Mouse (Mus musculus) adrenal gland, postnatal 25 days (tissue): ENCODE measurements around the gene Rex1bd. TPM values are rescaled to one million over a fixed set of nuclear protein-coding genes. Genes with fewer than 3 reads are reported as not detected.

Source experiments
- DNase-seq: peaks from one replicate; pipeline ENCODE4 v3.0.0; 2021; ENCODE audit warnings: mixed read lengths
- long read RNA-seq: library from polyadenylated mRNA; stranded (forward); transcript quantifications from one replicate; pipeline ENCODE4 v2.0.0, GENCODE M21; 2021
- total RNA-seq: library from RNA; stranded (reverse); gene quantifications from 2 replicates; pipeline ENCODE4 v1.2.3, GENCODE M21; 2021

Rex1bd gene
- 141 and 158 TPM in 2 replicates for total RNA-seq
- long read RNA-seq, transcript Rex1bd-207 (3 exons, 542 nt) = minor isoform, 22 of 101 reads
- long read RNA-seq, transcript Rex1bd-201 (5 exons, 671 nt) = major isoform, 53 of 101 reads
- long read RNA-seq, transcript Rex1bd-204 (4 exons, 632 nt) = minor isoform, 11 of 101 reads
- long read RNA-seq, partial matches to known transcripts = 4 of 101 reads
- long read RNA-seq, other reads (novel, unspliced or antisense) = 7 of 101 reads

- DNase-seq = peak; percentile 93
Observed at GRCm38 (mm10) chr8:70506328-70507026, at the start of gene Rex1bd. Rex1bd (minus strand) TSS chr8:70506752.

GRCm38 (mm10) chr8:70555079-70555747 is 48.7 kb upstream of the Rex1bd start:
- DNase-seq = no peak

GRCm38 (mm10) chr8:70553740-70554139 is 47.2 kb upstream of the Rex1bd start:
- peak; percentile 69 for DNase-seq

- no peak for DNase-seq
Observed at GRCm38 (mm10) chr8:70552836-70553235, 46.3 kb upstream of the Rex1bd start.

- DNase-seq = no peak
Observed at GRCm38 (mm10) chr8:70551558-70552161, 45.1 kb upstream of the Rex1bd start.

- DNase-seq = no peak
Observed at GRCm38 (mm10) chr8:70549412-70550184, 43.0 kb upstream of the Rex1bd start.

GRCm38 (mm10) chr8:70547762-70548161 is 41.2 kb upstream of the Rex1bd start:
- DNase-seq = no peak

- DNase-seq = no peak
Observed at GRCm38 (mm10) chr8:70546412-70546811, 39.9 kb upstream of the Rex1bd start.

GRCm38 (mm10) chr8:70544200-70544687 is 37.7 kb upstream of the Rex1bd start:
- DNase-seq = peak; percentile 64

- no peak for DNase-seq
Observed at GRCm38 (mm10) chr8:70541081-70541480, 34.5 kb upstream of the Rex1bd start.

- DNase-seq = no peak
Observed at GRCm38 (mm10) chr8:70540507-70541071, 34.0 kb upstream of the Rex1bd start.

GRCm38 (mm10) chr8:70540013-70540506 is 33.5 kb upstream of the Rex1bd start:
- no peak for DNase-seq

GRCm38 (mm10) chr8:70539077-70539813 is 32.7 kb upstream of the Rex1bd start, which contains the start of gene Ell:
Ell (plus strand) TSS chr8:70539457.
- DNase-seq = peak; percentile 99

GRCm38 (mm10) chr8:70538633-70539076 is 32.1 kb upstream of the Rex1bd start:
- peak; percentile 100 for DNase-seq

- DNase-seq = peak; percentile 58
Observed at GRCm38 (mm10) chr8:70538024-70538579, 31.6 kb upstream of the Rex1bd start.

- DNase-seq = no peak
Observed at GRCm38 (mm10) chr8:70535701-70536100, 29.1 kb upstream of the Rex1bd start.

GRCm38 (mm10) chr8:70535221-70535620 is 28.7 kb upstream of the Rex1bd start:
- DNase-seq = no peak

- DNase-seq = no peak
Observed at GRCm38 (mm10) chr8:70534281-70534680, 27.7 kb upstream of the Rex1bd start.

GRCm38 (mm10) chr8:70530314-70530713 is 23.8 kb upstream of the Rex1bd start:
- no peak for DNase-seq

GRCm38 (mm10) chr8:70529741-70530161 is 23.2 kb upstream of the Rex1bd start:
- no peak for DNase-seq
